In genomic region chr7:73586717-73587116, GRCm38 (mm10) we compare ENCODE assay signal across 17 mouse cellular contexts. TPM values are rescaled to one million over a fixed set of nuclear protein-coding genes. Genes with fewer than 3 reads are reported as not detected.
DNase-seq lines count a peak whose midpoint lies in the region; ATAC-seq and TF ChIP-seq lines count a peak whose summit lies in the region.
"Had no signal": no experiment of that assay in that cellular context is flagged by ENCODE, and none has a peak within 500 bp of the region (broad histone marks: within the 10 kb centered on the region; RNA-seq: fewer than 3 reads in every experiment).

No protein-coding gene starts in this region.

- intact Hi-C loops in left cerebral cortex, postnatal 25 days (cut with DNase I) = no loop called here

- H3K27me3 ChIP-seq in heart, embryonic 13.5 days (replicated peaks) = no peaks in the 10 kb centered on the region
- no peaks in the 10 kb centered on the region for H3K27me3 ChIP-seq in liver, postnatal 0 days (ENCODE audit: insufficient read depth, low read length)
- H3K27me3 ChIP-seq: embryonic facial prominence, embryonic 12.5 days; limb, embryonic 12.5 days had no signal

- no peak for DNase-seq in heart, postnatal 4 days
- DNase-seq in right cerebral cortex, adult 18-20 months = peak; percentile 80
- no peak for DNase-seq in right cerebral cortex, postnatal 4 days
- peak; percentile 48 to 91 for DNase-seq in left cerebral cortex, postnatal 25 days (ENCODE audit: low spot score in 2 of 2)
- DNase-seq in liver, postnatal 0 days = no peak
- no peak for DNase-seq in cerebellum, postnatal 10 days
- no peak for DNase-seq in urinary bladder, adult 2 months (ENCODE audit: low spot score)
- DNase-seq: cerebellum, adult 2 months; heart, postnatal 10 days; lung, embryonic 14.5 days had no signal

- no peaks in the 10 kb centered on the region for H3K36me3 ChIP-seq in heart, embryonic 13.5 days
- no peaks in the 10 kb centered on the region for H3K36me3 ChIP-seq in liver, postnatal 0 days (replicated peaks; ENCODE audit: insufficient read depth, low read length)
- H3K36me3 ChIP-seq: embryonic facial prominence, embryonic 12.5 days; limb, embryonic 12.5 days; midbrain, embryonic 10.5 days had no signal

- 81% methylated on average over 6 of the region's 6 CpGs for WGBS in heart, embryonic 13.5 days
- 86% methylated on average over 6 of the region's 6 CpGs for WGBS in liver, postnatal 0 days (ENCODE audit: insufficient replicate concordance)

- peaks cover 66% of the 10 kb centered on the region for H3K4me1 ChIP-seq in heart, embryonic 13.5 days
- H3K4me1 ChIP-seq in liver, postnatal 0 days (ENCODE audit: insufficient read depth) = peaks cover 25% of the 10 kb centered on the region

- ATAC-seq in heart, embryonic 13.5 days (ENCODE audit: extremely low read depth, insufficient number of reproducible peaks, low FRiP score, low TSS enrichment) = no peak
- ATAC-seq in liver, postnatal 0 days = no peak
- ATAC-seq: activated CD4-positive, CD25-positive, alpha-beta regulatory T cell, adult 4 months; forebrain, embryonic 16.5 days; inflammation-experienced regulatory T-cells, adult 6 months had no signal

- no peak overlapping the region for H3K9ac ChIP-seq in heart, embryonic 13.5 days
- H3K9ac ChIP-seq in liver, postnatal 0 days (replicated peaks) = no peak overlapping the region
- H3K9ac ChIP-seq: embryonic facial prominence, embryonic 12.5 days; limb, embryonic 12.5 days; lung, embryonic 14.5 days had no signal

- TF ChIP-seq EP300 in liver, postnatal 0 days (IDR thresholded peaks at IDR 0.05; ENCODE audit: low read depth) = no peak

- H3K4me2 ChIP-seq in heart, embryonic 13.5 days = no peak overlapping the region
- no peak overlapping the region for H3K4me2 ChIP-seq in liver, postnatal 0 days (ENCODE audit: low read depth, low read length)
- H3K4me2 ChIP-seq: embryonic facial prominence, embryonic 12.5 days; limb, embryonic 12.5 days; lung, embryonic 14.5 days had no signal

- TF ChIP-seq CTCF in liver, postnatal 0 days (IDR thresholded peaks at IDR 0.05; ENCODE audit: low read depth) = no peak

- H3K27ac ChIP-seq in heart, embryonic 13.5 days (replicated peaks) = peak overlapping the region; percentile 99
- H3K27ac ChIP-seq in liver, postnatal 0 days (ENCODE audit: low read depth) = no peak overlapping the region
- H3K27ac ChIP-seq: embryonic facial prominence, embryonic 12.5 days; limb, embryonic 12.5 days; midbrain, embryonic 10.5 days had no signal

- H3K4me3 ChIP-seq in heart, embryonic 13.5 days = no peak overlapping the region
- no peak overlapping the region for H3K4me3 ChIP-seq in liver, postnatal 0 days (ENCODE audit: low read depth, low read length)
- H3K4me3 ChIP-seq: embryonic facial prominence, embryonic 12.5 days; limb, embryonic 12.5 days; midbrain, embryonic 10.5 days had no signal

- H3K9me3 ChIP-seq in heart, embryonic 13.5 days = no peaks in the 10 kb centered on the region
- no peaks in the 10 kb centered on the region for H3K9me3 ChIP-seq in liver, postnatal 0 days (ENCODE audit: low read length)
- H3K9me3 ChIP-seq: embryonic facial prominence, embryonic 12.5 days; limb, embryonic 12.5 days; midbrain, embryonic 10.5 days had no signal

RNA-seq across cellular contexts. Expression of gene Chd2, which starts 45.1 kb away (rescaled TPM):
- polyA plus RNA-seq in heart, embryonic 13.5 days (2015; fragmentation: Nextera tagmentation; extraction: Ambion mirVana) = 31.3 and 34.1 TPM in 2 replicates
- total RNA-seq in heart, postnatal 4 days (2021) = 10 to 100 TPM; 57.3 to 61.0 TPM
- total RNA-seq in left cerebral cortex, postnatal 25 days (2021) = 10 to 100 TPM; 45.7 to 57.4 TPM
- polyA plus RNA-seq in liver, postnatal 0 days (2015; fragmentation: Nextera tagmentation; extraction: Ambion mirVana) = 14.1 and 17.2 TPM in 2 replicates
- 25.6 and 27.3 TPM in 2 replicates for polyA plus RNA-seq in urinary bladder, adult 2 months (2012; rRNA removed)

Comparison
In these comparisons a context has a peak if more than half of its experiments do, and no peak if none do; other contexts are left out.
1. DNase-seq: peak in right cerebral cortex, adult 18-20 months (single experiment) and left cerebral cortex, postnatal 25 days (2 of 2); none in heart, postnatal 4 days (single experiment), right cerebral cortex, postnatal 4 days (single experiment), liver, postnatal 0 days (single experiment), cerebellum, postnatal 10 days (0 of 2) and urinary bladder, adult 2 months (single experiment).